In genomic region chr19:6547801-6548200, GRCm38 (mm10) we compare ENCODE assay signal across 25 mouse cellular contexts. TPM values are rescaled to one million over a fixed set of nuclear protein-coding genes. Genes with fewer than 3 reads are reported as not detected.
DNase-seq lines count a peak whose midpoint lies in the region; ATAC-seq lines count a peak whose summit lies in the region.
"Had no signal": no experiment of that assay in that cellular context is flagged by ENCODE, and none has a peak within 500 bp of the region (broad histone marks: within the 10 kb centered on the region; RNA-seq: fewer than 3 reads in every experiment).

No protein-coding gene starts in this region.

- no peak overlapping the region for H3K9ac ChIP-seq in kidney, embryonic 16.5 days (replicated peaks; ENCODE audit: low read length)
- H3K9ac ChIP-seq: forebrain, postnatal 0 days; limb, embryonic 12.5 days; liver, postnatal 0 days; neural tube, embryonic 15.5 days had no signal

- H3K4me2 ChIP-seq in kidney, embryonic 16.5 days (replicated peaks; ENCODE audit: low read depth, low read length), result no peak overlapping the region
- H3K4me2 ChIP-seq: limb, embryonic 12.5 days; liver, embryonic 11.5 days; midbrain, embryonic 11.5 days; neural tube, embryonic 15.5 days had no signal

- H3K27me3 ChIP-seq in kidney, embryonic 16.5 days (ENCODE audit: insufficient read depth, low read length), result no peaks in the 10 kb centered on the region
- H3K27me3 ChIP-seq: neural tube, embryonic 15.5 days had no signal

- no peaks in the 10 kb centered on the region for H3K9me3 ChIP-seq in kidney, embryonic 16.5 days (ENCODE audit: low read length)
- H3K9me3 ChIP-seq: neural tube, embryonic 15.5 days had no signal

- peak overlapping the region; percentile 69 for H3K27ac ChIP-seq in kidney, embryonic 16.5 days (ENCODE audit: low read length)
- H3K27ac ChIP-seq: forebrain, embryonic 10.5 days; limb, embryonic 12.5 days; macrophage; stomach, postnatal 0 days had no signal

- no peaks in the 10 kb centered on the region for H3K36me3 ChIP-seq in kidney, embryonic 16.5 days (ENCODE audit: insufficient read depth, low read length)
- H3K36me3 ChIP-seq: forebrain, embryonic 10.5 days; limb, embryonic 12.5 days; neural tube, embryonic 15.5 days had no signal

- no peak overlapping the region for H3K4me3 ChIP-seq in kidney, embryonic 16.5 days (ENCODE audit: low read length)
- H3K4me3 ChIP-seq: forebrain, embryonic 10.5 days; limb, embryonic 12.5 days; neural tube, embryonic 15.5 days had no signal

- DNase-seq in heart, adult 11 months, result peak; percentile 85
- DNase-seq in heart, postnatal 10 days, result no peak
- no peak for DNase-seq in kidney, adult 11 months
- DNase-seq in cerebellum, adult 18-20 months, result peak; percentile 10 to 35
- peak; percentile 51 for DNase-seq in cerebellum, adult 9-10 months
- DNase-seq in gastrocnemius, adult 8-10 months (ENCODE audit: low spot score in 2 of 2), result no peak
- DNase-seq in thymus, postnatal 4 days, result no peak
- DNase-seq: forebrain, postnatal 0 days; gastrocnemius, postnatal 36 days; heart, postnatal 4 days; liver, postnatal 0 days; thymus, adult 2 months had no signal

- no peaks in the 10 kb centered on the region for H3K4me1 ChIP-seq in kidney, embryonic 16.5 days (ENCODE audit: insufficient read depth, low read length)
- H3K4me1 ChIP-seq: limb, embryonic 12.5 days had no signal

- ATAC-seq in kidney, embryonic 16.5 days (ENCODE audit: low FRiP score, low TSS enrichment), result no peak
- ATAC-seq: intestine, postnatal 0 days; liver, postnatal 0 days had no signal

- intact Hi-C loops in heart, postnatal 10 days (cut with DNase I), result no loop called here

- 82% methylated on average over 5 of the region's 5 CpGs for WGBS in kidney, embryonic 16.5 days

RNA-seq across cellular contexts. Expression of gene Slc22a12, which starts 5.0 kb away (rescaled TPM):
- total RNA-seq in heart, postnatal 10 days (2021), result not detected
- polyA plus RNA-seq in kidney, embryonic 16.5 days (2015; fragmentation: Nextera tagmentation; extraction: Ambion mirVana), result 27.4 and 27.7 TPM in 2 replicates
- not detected for total RNA-seq in gastrocnemius, adult 8-10 months (2022)
- total RNA-seq: ES-E14; forebrain, postnatal 0 days; gastrocnemius, postnatal 36 days; heart, postnatal 4 days had no signal
- polyA plus RNA-seq: embryonic facial prominence, embryonic 11.5 days; forebrain, embryonic 10.5 days; heart, embryonic 14.5 days; intestine, postnatal 0 days; limb, embryonic 12.5 days; liver, embryonic 11.5 days; liver, postnatal 0 days; macrophage; midbrain, embryonic 11.5 days; small intestine, adult 2 months; stomach, postnatal 0 days had no signal

Comparison
In these comparisons a context has a peak if more than half of its experiments do, and no peak if none do; other contexts are left out.
1. DNase-seq: peak in heart, adult 11 months (single experiment), cerebellum, adult 18-20 months (2 of 2) and cerebellum, adult 9-10 months (single experiment); none in heart, postnatal 10 days (0 of 2), kidney, adult 11 months (single experiment), gastrocnemius, adult 8-10 months (0 of 2) and thymus, postnatal 4 days (single experiment).